Mouse (Mus musculus) cerebellum, adult 2 months (tissue): Measurements from ENCODE around the gene Spns2.

ENCODE experiments used
- CTCF ChIP-seq: fragments of 200-500 bp; IDR thresholded peaks from 2 replicates; pipeline ENCODE4 v1.5.1; 2011; ENCODE audit warnings: low read depth, mild to moderate bottlenecking, control low read depth, low read length, moderate library complexity, borderline replicate concordance; ENCODE audit not compliant: insufficient read depth
- POLR2A ChIP-seq: fragments of 200-500 bp; IDR thresholded peaks from 2 replicates; pipeline ENCODE4 v1.6.1; 2011; ENCODE audit warnings: low read length, control low read depth, borderline replicate concordance; ENCODE audit not compliant: insufficient read depth

DNA sequence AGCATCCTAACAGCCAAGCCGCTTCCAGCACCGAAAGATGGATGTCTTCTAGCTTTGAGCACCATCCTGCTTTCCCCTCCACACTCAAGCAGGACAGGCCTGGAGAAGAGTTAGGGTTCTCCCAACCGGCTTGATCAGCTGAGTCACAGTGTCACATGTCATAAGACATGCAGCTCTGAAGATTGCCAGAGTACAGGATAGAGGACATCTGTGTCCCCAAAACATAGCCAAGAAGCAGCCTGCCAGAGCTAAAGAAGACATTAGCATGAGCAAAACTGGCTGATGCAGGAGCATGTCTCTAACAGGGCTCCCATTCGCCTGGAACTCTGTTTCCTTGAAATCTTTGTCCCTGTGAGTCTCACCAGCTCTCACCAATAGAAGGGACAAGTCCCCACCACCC, 36.5 kb upstream of the Spns2 start:
- no peak for TF ChIP-seq CTCF
- TF ChIP-seq POLR2A: no peak
